Mouse (Mus musculus) G1E (cell line): ENCODE results near the gene Rab36. TPM values are rescaled to one million over a fixed set of nuclear protein-coding genes. Genes with fewer than 3 reads are reported as not detected.

Experiments
- ATAC-seq: 2 replicates; pipeline ENCODE4 v1.8.0; 2016; ENCODE audit warnings: mild to moderate bottlenecking; ENCODE audit not compliant: insufficient number of reproducible peaks, poor library complexity, low FRiP score, severe bottlenecking; ENCODE audit errors: extremely low read depth
- DNase-seq: peaks from one replicate; pipeline ENCODE4 v3.0.0; 2012; ENCODE audit warnings: low spot score
- H3K27me3 ChIP-seq: 2 replicates; pipeline ENCODE4 v1.6.1; 2012; ENCODE audit warnings: mild to moderate bottlenecking, low read length, inconsistent platforms; ENCODE audit not compliant: insufficient read depth
- H3K36me3 ChIP-seq: replicated peaks from 2 replicates; pipeline ENCODE3; 2012; ENCODE audit warnings: mild to moderate bottlenecking, inconsistent platforms
- H3K4me1 ChIP-seq: 2 replicates; pipeline ENCODE4 v1.6.1; 2012; ENCODE audit warnings: low read depth, low read length, inconsistent platforms, mixed read lengths; ENCODE audit not compliant: insufficient read depth
- H3K4me3 ChIP-seq: 2 replicates; pipeline ENCODE4 v1.5.1; 2012; ENCODE audit warnings: low read depth, mild to moderate bottlenecking, inconsistent platforms, low read length, moderate library complexity, mixed read lengths
- H3K9me3 ChIP-seq: replicated peaks from 2 replicates; pipeline ENCODE4 v1.6.1; 2012; ENCODE audit warnings: inconsistent platforms
- CTCF ChIP-seq: IDR thresholded peaks from 2 replicates; pipeline ENCODE4 v1.5.1; 2012; ENCODE audit warnings: low read depth, low read length, inconsistent platforms, mixed read lengths
- GATA1 ChIP-seq: IDR thresholded peaks from 2 replicates; pipeline ENCODE4 v1.6.1; 2012; ENCODE audit warnings: borderline replicate concordance, low read length, inconsistent platforms, mixed read lengths
- GATA2 ChIP-seq: IDR thresholded peaks from 2 replicates; pipeline ENCODE4 v1.6.1; 2012; ENCODE audit warnings: low read depth, low read length, inconsistent platforms, borderline replicate concordance
- POLR2AphosphoS5 ChIP-seq: IDR thresholded peaks from 2 replicates; pipeline ENCODE4 v1.6.1; 2012; ENCODE audit warnings: low read depth, low read length, inconsistent platforms; ENCODE audit not compliant: insufficient replicate concordance
- TAL1 ChIP-seq: conservative IDR thresholded peaks from 2 replicates; pipeline ENCODE4 v1.6.1; 2012; ENCODE audit warnings: low read depth, low read length, inconsistent platforms, mixed read lengths
- polyA plus RNA-seq: library from polyadenylated mRNA; stranded (reverse); fragments of >175 nt; gene quantifications from 2 replicates; pipeline ENCODE4 v1.2.3, GENCODE M21; 2012
- total RNA-seq, 2 experiments: library from RNA; stranded (forward) in 1 of 2; stranded (reverse) in 1 of 2; fragments of 200-1000 nt in 1 of 2; fragments of >200 nt in 1 of 2; fragmentation: Nextera tagmentation in 1 of 2; gene quantifications; 2 replicates each; pipeline ENCODE4 v1.2.3; 2014 to 2017

Gene Rab36
- total and polyA plus RNA-seq, 3 experiments = 0.05 TPM; not detected in 2

GRCm38 (mm10) chr10:75091478-75092152 is 54.8 kb downstream of the Rab36 start:
- Histone ChIP-seq H3K4me1 (no peaks in the 10 kb centered on the region), H3K9me3 (peaks cover 63% of the 10 kb centered on the region), H3K36me3 (no peaks in the 10 kb centered on the region), H3K4me3 (no peak overlapping the region), H3K27me3 (no peaks in the 10 kb centered on the region)
- no peak for TF ChIP-seq GATA2
- TF ChIP-seq GATA1 = no peak
- no peak for TF ChIP-seq CTCF
- TF ChIP-seq TAL1 = no peak
- TF ChIP-seq POLR2AphosphoS5 = no peak
- DNase-seq (no peak), ATAC-seq (no peak)

- no peaks in the 10 kb centered on the region for H3K27me3 ChIP-seq
- H3K36me3 ChIP-seq = no peaks in the 10 kb centered on the region
- DNase-seq = no peak
- H3K9me3 ChIP-seq = peaks cover 68% of the 10 kb centered on the region
- TF ChIP-seq GATA2 (no peak), GATA1 (no peak), POLR2AphosphoS5 (no peak), CTCF (no peak)
- no peaks in the 10 kb centered on the region for H3K4me1 ChIP-seq
- no peak overlapping the region for H3K4me3 ChIP-seq
- no peak for ATAC-seq
These were observed 56.6 kb downstream of the Rab36 start for GRCm38 (mm10) chr10:75093252-75093987.

- TF ChIP-seq GATA1 (no peak), GATA2 (no peak), POLR2AphosphoS5 (no peak), TAL1 (no peak), CTCF (no peak)
- no peak for DNase-seq
These were observed 57.5 kb downstream of the Rab36 start for GRCm38 (mm10) chr10:75094338-75094737.

GRCm38 (mm10) chr10:75095216-75095615 is 58.4 kb downstream of the Rab36 start:
- H3K9me3 ChIP-seq = peaks cover 69% of the 10 kb centered on the region
- H3K36me3 ChIP-seq = no peaks in the 10 kb centered on the region
- H3K4me3 ChIP-seq = no peak overlapping the region
- H3K27me3 ChIP-seq = no peaks in the 10 kb centered on the region
- DNase-seq (no peak), ATAC-seq (no peak)
- no peaks in the 10 kb centered on the region for H3K4me1 ChIP-seq
- TF ChIP-seq GATA1 (no peak), GATA2 (no peak), CTCF (no peak), TAL1 (no peak), POLR2AphosphoS5 (no peak)

More at GRCm38 (mm10) chr10:75094338-75094737, 57.5 kb downstream of the Rab36 start:
- no peak overlapping the region for H3K4me3 ChIP-seq
- no peak for ATAC-seq
- peaks cover 69% of the 10 kb centered on the region for H3K9me3 ChIP-seq
- H3K27me3 ChIP-seq = no peaks in the 10 kb centered on the region
- no peaks in the 10 kb centered on the region for H3K36me3 ChIP-seq
- no peaks in the 10 kb centered on the region for H3K4me1 ChIP-seq

DNA sequence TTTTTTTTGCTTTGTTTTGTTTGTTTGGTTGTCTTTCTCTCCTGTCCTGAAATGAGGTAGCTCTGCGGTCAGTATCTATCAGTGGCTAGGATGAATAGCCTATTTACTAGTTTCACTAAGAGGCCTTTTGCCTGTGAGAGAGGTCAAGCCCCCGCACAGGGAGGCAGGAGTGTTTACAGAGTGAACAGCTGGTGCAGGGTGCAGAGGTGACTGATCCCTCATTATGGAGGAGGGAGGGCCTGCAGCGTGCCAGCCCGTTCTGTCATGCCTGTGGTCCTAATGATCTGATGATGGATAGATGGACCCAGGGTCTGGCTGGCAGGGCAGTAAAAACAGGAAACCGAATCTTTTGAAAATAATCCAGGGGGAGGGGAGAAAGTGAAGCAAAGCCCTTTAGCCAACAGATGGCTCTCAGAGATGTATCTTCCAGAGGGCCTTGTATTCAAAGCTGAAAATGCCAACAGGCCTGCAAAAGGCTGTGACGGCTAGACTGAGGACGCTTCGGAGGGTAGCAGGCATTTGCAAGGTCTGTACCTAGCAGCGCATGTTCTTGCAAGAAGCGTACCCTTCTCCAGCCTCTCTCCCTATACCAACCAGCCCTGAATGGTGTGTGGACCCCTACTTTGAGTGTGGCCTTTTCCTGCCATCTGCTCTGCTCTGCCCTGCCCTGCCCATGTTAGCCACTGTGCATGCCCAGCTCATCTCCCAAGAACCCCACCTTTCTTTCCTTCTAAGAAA is 61.8 kb downstream of the Rab36 start:
- Histone ChIP-seq H3K9me3 (peaks cover 80% of the 10 kb centered on the region), H3K27me3 (no peaks in the 10 kb centered on the region), H3K4me3 (no peak overlapping the region), H3K36me3 (no peaks in the 10 kb centered on the region), H3K4me1 (no peaks in the 10 kb centered on the region)
- TF ChIP-seq TAL1 (no peak), POLR2AphosphoS5 (no peak), GATA2 (no peak), GATA1 (no peak), CTCF (no peak)
- ATAC-seq (no peak), DNase-seq (no peak)

DNA sequence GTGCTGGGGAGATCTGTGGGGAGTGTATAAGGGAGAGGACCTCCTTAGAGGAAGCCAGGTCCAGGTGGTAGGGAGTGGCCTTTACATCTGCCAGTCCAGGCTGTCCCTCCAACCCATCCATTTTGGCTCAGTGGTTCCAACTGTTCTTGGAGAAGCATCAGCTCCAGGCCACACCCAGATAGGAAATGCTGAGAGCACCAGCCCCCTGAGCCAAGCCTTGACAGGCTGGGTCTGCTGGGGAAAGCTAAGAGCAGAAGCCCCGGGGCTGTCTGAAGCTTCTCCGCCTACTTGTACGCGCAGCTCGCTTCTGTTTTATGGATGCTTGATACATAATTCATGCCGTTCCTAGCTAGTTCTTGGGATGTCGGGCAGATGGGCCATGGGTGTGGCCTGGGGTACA is 63.4 kb downstream of the Rab36 start:
- Histone ChIP-seq H3K4me3 (no peak overlapping the region), H3K4me1 (no peaks in the 10 kb centered on the region), H3K27me3 (no peaks in the 10 kb centered on the region), H3K36me3 (no peaks in the 10 kb centered on the region), H3K9me3 (peaks cover 81% of the 10 kb centered on the region)
- TF ChIP-seq GATA1 (no peak), POLR2AphosphoS5 (no peak), TAL1 (no peak), GATA2 (no peak), CTCF (no peak)
- DNase-seq = no peak
- ATAC-seq = no peak
